Mouse (Mus musculus): ENCODE measurements around the gene Tunar. TPM values are rescaled to one million over a fixed set of nuclear protein-coding genes. Genes with fewer than 3 reads are reported as not detected.

Gene Tunar
- polyA plus RNA-seq, 1 experiment = not detected

- no peak for DNase-seq (ENCODE audit: low read depth)
These were observed 64.5 kb downstream of the Tunar start for GRCm38 (mm10) chr12:105398172-105398571.

- DNase-seq (ENCODE audit: low read depth) = no peak
These were observed 70.1 kb downstream of the Tunar start for GRCm38 (mm10) chr12:105403742-105404141.

GRCm38 (mm10) chr12:105406008-105406407 lies 72.3 kb downstream of the Tunar start:
- no peak for DNase-seq (ENCODE audit: low read depth)

- DNase-seq (ENCODE audit: low read depth) = no peak
These were observed 80.2 kb downstream of the Tunar start for GRCm38 (mm10) chr12:105413909-105414308.

GRCm38 (mm10) chr12:105420476-105420875 lies 86.8 kb downstream of the Tunar start:
- DNase-seq (ENCODE audit: low read depth) = no peak

GRCm38 (mm10) chr12:105426541-105426940 lies 92.9 kb downstream of the Tunar start:
- no peak for DNase-seq (ENCODE audit: low read depth)

- DNase-seq (ENCODE audit: low read depth) = no peak
These were observed 93.5 kb downstream of the Tunar start for GRCm38 (mm10) chr12:105427039-105427757.

- DNase-seq (ENCODE audit: low read depth) = no peak
These were observed 98.2 kb downstream of the Tunar start for GRCm38 (mm10) chr12:105431872-105432271.

GRCm38 (mm10) chr12:105432807-105433206 lies 99.1 kb downstream of the Tunar start:
- no peak for DNase-seq (ENCODE audit: low read depth)

Other genes with a start within 250 kb of the Tunar start
- not detected in 2 replicates for gene Tcl1b2, start 187.9 kb upstream of the Tunar start, polyA plus RNA-seq (2012; rRNA removed)
- not detected in 2 replicates for gene Tcl1b1, start 174.2 kb upstream of the Tunar start, polyA plus RNA-seq (2012; rRNA removed)
- gene Tcl1b5, start 157.5 kb upstream of the Tunar start, polyA plus RNA-seq (2012; rRNA removed) = not detected in 2 replicates
- not detected in 2 replicates for gene Tcl1b3, start 142.8 kb upstream of the Tunar start, polyA plus RNA-seq (2012; rRNA removed)
- not detected in 2 replicates for gene Tcl1b4, start 131.9 kb upstream of the Tunar start, polyA plus RNA-seq (2012; rRNA removed)
- not detected in 2 replicates for gene Tcl1, start 111.1 kb upstream of the Tunar start, polyA plus RNA-seq (2012; rRNA removed)
- 8.5 and 12.0 TPM in 2 replicates for gene D430019H16Rik, start 120.0 kb downstream of the Tunar start, polyA plus RNA-seq (2012; rRNA removed)
- gene Bdkrb2, start 229.4 kb downstream of the Tunar start, polyA plus RNA-seq (2012; rRNA removed) = 0.92 and 1.2 TPM in 2 replicates

All from gonadal fat pad, adult 2 months (tissue).